Mouse (Mus musculus) limb, embryonic 11.5 days (tissue): ENCODE data around the gene Gpr15. TPM values are rescaled to one million over a fixed set of nuclear protein-coding genes. Genes with fewer than 3 reads are reported as not detected.

Source experiments
- ATAC-seq: fragments of 200-750 bp; cut with Nextera tagmentation; 2 replicates; pipeline ENCODE4 v1.8.0; 2017; ENCODE audit warnings: low read depth; ENCODE audit not compliant: insufficient number of reproducible peaks, low FRiP score, low TSS enrichment
- DNase-seq: peaks from one replicate; pipeline ENCODE4 v3.0.0-alpha.2; 2015; ENCODE audit warnings: low spot score
- H3K27ac ChIP-seq: fragments of 300-500 bp; sonication (generic); replicated peaks from 2 replicates; pipeline ENCODE4 v1.5.1; 2014; ENCODE audit warnings: low read depth, mild to moderate bottlenecking, low read length
- H3K27me3 ChIP-seq: fragments of 300-500 bp; sonication (generic); 2 replicates; pipeline ENCODE4 v1.6.1; 2014; ENCODE audit warnings: mild to moderate bottlenecking, low read length, mixed read lengths; ENCODE audit not compliant: control insufficient read depth, insufficient read depth
- H3K36me3 ChIP-seq: fragments of 300-500 bp; sonication (generic); 2 replicates; pipeline ENCODE4 v1.6.1; 2014; ENCODE audit warnings: mild to moderate bottlenecking, low read length, moderate library complexity, mixed read lengths; ENCODE audit not compliant: control insufficient read depth, insufficient read depth
- H3K4me1 ChIP-seq: fragments of 300-500 bp; sonication (generic); 2 replicates; pipeline ENCODE4 v1.6.1; 2014; ENCODE audit warnings: low read length, mixed read lengths; ENCODE audit not compliant: control insufficient read depth, insufficient read depth
- H3K4me2 ChIP-seq: fragments of 300-500 bp; sonication (generic); 2 replicates; pipeline ENCODE4 v1.6.1; 2014; ENCODE audit warnings: low read depth, mild to moderate bottlenecking, moderate library complexity; ENCODE audit not compliant: severe bottlenecking
- H3K4me3 ChIP-seq: fragments of 300-500 bp; sonication (generic); 2 replicates; pipeline ENCODE4 v1.5.1; 2014; ENCODE audit warnings: low read depth, low read length
- H3K9ac ChIP-seq: fragments of 300-500 bp; sonication (generic); 2 replicates; pipeline ENCODE4 v1.6.1; 2014; ENCODE audit warnings: mild to moderate bottlenecking, low read length
- H3K9me3 ChIP-seq: fragments of 300-500 bp; sonication (generic); 2 replicates; pipeline ENCODE4 v1.6.1; 2016; ENCODE audit warnings: low read length; ENCODE audit not compliant: control insufficient read depth
- WGBS: fragments of 180-500 bp; shearing (Covaris S2); extraction: QIAGEN DNeasy Blood & Tissue Kit; methylation state at CpG from one replicate; pipeline ENCODE4 v1.1.7; 2014; 5-methylcytosine and 5-hydroxymethylcytosine counted together
- polyA plus RNA-seq: library from polyadenylated mRNA; unstranded; fragments of >200 nt; fragmentation: Nextera tagmentation; extraction: Ambion mirVana; gene quantifications from 2 replicates; pipeline ENCODE4 v1.2.1, GENCODE M21; 2014

Gene Gpr15
- polyA plus RNA-seq, 1 experiment from 2014 or later: not detected

DNA sequence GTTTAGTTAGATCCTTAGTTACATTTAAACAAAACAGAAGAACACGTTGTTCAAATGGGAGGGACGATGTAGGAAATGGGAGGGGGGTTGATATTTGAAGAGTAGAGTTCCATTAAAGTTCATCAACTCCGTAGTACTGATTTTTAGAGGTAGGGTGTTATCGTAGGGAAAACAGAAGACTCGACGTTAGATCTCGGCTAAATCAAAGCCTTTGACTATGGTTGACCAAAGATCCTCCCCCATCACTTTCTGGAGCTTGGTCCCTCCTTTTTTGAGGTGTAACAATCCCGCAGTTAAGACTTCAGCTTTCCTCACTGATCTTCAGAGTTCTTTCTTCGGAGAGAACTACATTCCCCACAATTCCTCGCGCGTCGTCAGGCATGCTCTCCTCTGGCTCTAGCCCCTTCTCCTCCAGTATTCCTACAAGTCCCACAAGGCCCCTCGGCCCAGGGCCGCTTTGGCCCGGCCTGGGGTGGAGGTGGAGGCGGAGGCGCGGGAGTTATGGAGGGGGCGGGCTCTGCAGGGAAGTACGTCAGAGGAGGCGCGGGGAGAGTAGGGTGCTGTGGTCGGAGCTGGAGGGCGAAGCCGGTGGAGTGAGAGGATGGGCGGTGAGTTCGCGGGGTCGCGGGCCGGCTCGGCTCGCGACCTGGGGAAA is 8.7 kb upstream of the Gpr15 start, which contains the start of gene Cldnd1:
TSS of gene Cldnd1 (plus strand) at position 434 of the 655 bp plus-strand sequence.
- Histone ChIP-seq H3K36me3 (peaks cover 8% of the 10 kb centered on the region), H3K9me3 (no peaks in the 10 kb centered on the region), H3K4me1 (no peaks in the 10 kb centered on the region), H3K27me3 (no peaks in the 10 kb centered on the region), H3K27ac (no peak within 1 kb of the TSS), H3K9ac (peak within 1 kb of the TSS; percentile 51), H3K4me2 (peak within 1 kb of the TSS; percentile 51), H3K4me3 (peak within 1 kb of the TSS; percentile 44)
- ATAC-seq (peak; percentile 100), DNase-seq (peak; percentile 96)
- 2% methylated on average over 25 of the region's 35 CpGs for WGBS

DNA sequence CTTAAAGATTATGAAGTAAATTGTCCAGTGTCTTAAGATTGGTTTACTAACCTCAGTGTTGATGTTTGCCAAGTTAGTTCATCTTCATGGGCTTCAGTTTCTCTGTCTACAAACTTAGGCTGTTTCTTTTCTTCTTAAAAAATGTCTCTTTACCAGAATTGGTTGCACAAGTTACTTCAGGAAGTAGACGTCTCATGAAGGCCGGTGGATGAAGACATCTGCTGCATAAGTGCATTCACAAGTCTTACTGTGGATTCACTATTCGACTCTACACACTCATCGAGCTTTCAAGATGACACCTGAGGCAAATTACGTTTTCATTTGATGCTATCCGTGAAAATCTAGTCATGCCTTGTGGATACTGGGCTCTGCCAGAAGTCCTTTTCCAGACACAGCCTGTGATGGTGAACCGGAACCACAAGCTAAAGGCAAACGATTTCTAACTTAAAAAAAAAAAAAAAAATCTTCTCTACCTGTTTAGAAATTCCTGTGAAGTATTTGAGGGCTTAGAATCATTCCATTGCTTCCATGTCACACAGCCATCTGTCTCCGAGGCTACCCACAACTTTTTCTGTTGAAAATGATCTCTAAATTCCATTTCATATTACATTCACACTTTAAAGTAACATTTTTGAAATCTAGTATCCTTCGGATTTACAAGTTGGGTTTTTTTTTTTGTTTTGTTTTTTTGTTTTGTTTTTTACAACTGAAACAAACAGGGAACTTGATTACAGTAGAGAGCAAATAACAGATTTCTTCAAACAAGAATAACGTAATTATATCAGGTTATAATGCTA is 8.0 kb upstream of the Gpr15 start:
- Histone ChIP-seq H3K9ac (no peak overlapping the region), H3K36me3 (peaks cover 7% of the 10 kb centered on the region), H3K27me3 (no peaks in the 10 kb centered on the region), H3K4me2 (no peak overlapping the region), H3K9me3 (no peaks in the 10 kb centered on the region), H3K27ac (no peak overlapping the region), H3K4me3 (no peak overlapping the region), H3K4me1 (no peaks in the 10 kb centered on the region)
- no peak for DNase-seq
- 82% methylated on average over 11 of the region's 11 CpGs for WGBS
- no peak for ATAC-seq

DNA sequence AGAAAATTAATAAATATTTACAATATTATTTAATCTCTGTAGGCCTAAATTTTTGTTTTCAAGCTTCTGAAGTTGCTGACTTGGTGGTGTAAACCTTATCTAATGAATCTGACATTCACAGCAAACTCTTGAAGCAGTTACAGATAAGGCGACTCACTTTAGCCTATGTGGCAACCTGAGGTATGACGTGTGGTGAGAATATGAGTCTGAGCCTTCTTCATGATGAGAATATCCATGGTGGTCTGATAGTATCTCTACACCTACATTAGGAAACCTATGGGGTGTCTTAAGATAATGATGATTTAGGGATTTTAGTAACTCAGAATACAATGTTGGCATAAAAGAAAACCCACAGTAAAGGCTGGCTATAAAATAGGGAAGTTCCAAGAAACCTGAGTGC is 3.4 kb upstream of the Gpr15 start:
- ATAC-seq: no peak
- H3K4me3 ChIP-seq: no peak overlapping the region
- no peak overlapping the region for H3K9ac ChIP-seq
- no peaks in the 10 kb centered on the region for H3K9me3 ChIP-seq
- H3K4me1 ChIP-seq: no peaks in the 10 kb centered on the region
- H3K36me3 ChIP-seq: no peaks in the 10 kb centered on the region
- WGBS: 84% methylated on average over 2 of the region's 2 CpGs
- H3K27me3 ChIP-seq: no peaks in the 10 kb centered on the region
- no peak overlapping the region for H3K4me2 ChIP-seq
- H3K27ac ChIP-seq: no peak overlapping the region
- no peak for DNase-seq

- Histone ChIP-seq H3K4me1 (no peaks in the 10 kb centered on the region), H3K27ac (no peak overlapping the region), H3K9me3 (no peaks in the 10 kb centered on the region), H3K4me2 (no peak overlapping the region; the same call in 1 of the 2 replicates), H3K36me3 (no peaks in the 10 kb centered on the region), H3K27me3 (no peaks in the 10 kb centered on the region), H3K4me3 (no peak overlapping the region), H3K9ac (no peak overlapping the region)
- DNase-seq (no peak), ATAC-seq (no peak)
- 76% methylated on average over 4 of the region's 4 CpGs for WGBS
Observed at GRCm38 (mm10) chr16:58715018-58715417, 3.9 kb downstream of the Gpr15 start.

GRCm38 (mm10) chr16:58713128-58713527 is 5.7 kb downstream of the Gpr15 start:
- no peaks in the 10 kb centered on the region for H3K36me3 ChIP-seq
- no peak overlapping the region for H3K9ac ChIP-seq
- H3K4me3 ChIP-seq: no peak overlapping the region
- no peak for ATAC-seq
- H3K4me2 ChIP-seq: no peak overlapping the region
- no peak overlapping the region for H3K27ac ChIP-seq
- no peaks in the 10 kb centered on the region for H3K4me1 ChIP-seq
- no peak for DNase-seq
- 94% methylated on average over 1 of the region's 1 CpGs for whole genome bisulfite sequencing
- no peaks in the 10 kb centered on the region for H3K9me3 ChIP-seq
- no peaks in the 10 kb centered on the region for H3K27me3 ChIP-seq

DNA sequence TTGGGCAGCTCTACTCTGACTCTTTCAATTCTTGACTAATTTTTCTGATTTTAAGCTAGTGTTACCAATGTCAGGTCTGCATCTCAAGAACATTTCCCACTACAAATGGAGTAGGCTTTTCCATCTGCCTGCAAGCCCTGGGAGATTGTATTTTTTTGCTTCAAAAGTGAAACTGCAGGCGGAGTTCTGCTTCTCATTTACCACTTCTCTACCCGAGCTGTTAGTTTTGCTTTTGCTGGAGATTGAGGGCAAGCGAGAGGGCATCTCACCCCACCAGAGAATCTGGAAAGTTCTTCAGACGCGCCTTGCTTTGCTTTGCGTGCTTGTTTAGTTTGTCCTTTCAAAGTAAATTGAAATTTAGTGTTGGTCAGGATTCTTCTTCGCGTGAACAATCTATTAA is 6.6 kb downstream of the Gpr15 start:
- Histone ChIP-seq H3K36me3 (no peaks in the 10 kb centered on the region), H3K4me2 (no peak overlapping the region), H3K27me3 (no peaks in the 10 kb centered on the region), H3K4me1 (no peaks in the 10 kb centered on the region), H3K9me3 (no peaks in the 10 kb centered on the region), H3K27ac (no peak overlapping the region), H3K9ac (no peak overlapping the region), H3K4me3 (no peak overlapping the region)
- ATAC-seq: no peak
- DNase-seq: no peak
- WGBS: 76% methylated on average over 8 of the region's 8 CpGs

- DNase-seq: no peak
- WGBS: 77% methylated on average over 4 of the region's 4 CpGs
- H3K9me3 ChIP-seq: no peaks in the 10 kb centered on the region
- no peak overlapping the region for H3K4me2 ChIP-seq
- H3K36me3 ChIP-seq: no peaks in the 10 kb centered on the region
- no peak overlapping the region for H3K27ac ChIP-seq
- no peaks in the 10 kb centered on the region for H3K27me3 ChIP-seq
- no peak overlapping the region for H3K9ac ChIP-seq
- no peak for ATAC-seq
- no peak overlapping the region for H3K4me3 ChIP-seq
- H3K4me1 ChIP-seq: no peaks in the 10 kb centered on the region
Observed at GRCm38 (mm10) chr16:58709536-58709935, 9.3 kb downstream of the Gpr15 start.

- WGBS: 82% methylated on average over 3 of the region's 3 CpGs
- DNase-seq (no peak), ATAC-seq (no peak)
- Histone ChIP-seq H3K36me3 (no peaks in the 10 kb centered on the region), H3K27me3 (no peaks in the 10 kb centered on the region), H3K4me3 (no peak overlapping the region), H3K9me3 (no peaks in the 10 kb centered on the region), H3K4me2 (no peak overlapping the region), H3K9ac (no peak overlapping the region), H3K4me1 (no peaks in the 10 kb centered on the region), H3K27ac (no peak overlapping the region)
Observed at GRCm38 (mm10) chr16:58708601-58709475, 10.0 kb downstream of the Gpr15 start.
